Mouse (Mus musculus): Measurements from ENCODE around the gene Lbx2.

Lbx2 gene

GRCm38 (mm10) chr6:83070311-83071219, 15.6 kb upstream of the Lbx2 start:
- DNase-seq (ENCODE audit: low spot score in 2 of 2): peak in 1 of 2 experiments; percentile 36

DNA sequence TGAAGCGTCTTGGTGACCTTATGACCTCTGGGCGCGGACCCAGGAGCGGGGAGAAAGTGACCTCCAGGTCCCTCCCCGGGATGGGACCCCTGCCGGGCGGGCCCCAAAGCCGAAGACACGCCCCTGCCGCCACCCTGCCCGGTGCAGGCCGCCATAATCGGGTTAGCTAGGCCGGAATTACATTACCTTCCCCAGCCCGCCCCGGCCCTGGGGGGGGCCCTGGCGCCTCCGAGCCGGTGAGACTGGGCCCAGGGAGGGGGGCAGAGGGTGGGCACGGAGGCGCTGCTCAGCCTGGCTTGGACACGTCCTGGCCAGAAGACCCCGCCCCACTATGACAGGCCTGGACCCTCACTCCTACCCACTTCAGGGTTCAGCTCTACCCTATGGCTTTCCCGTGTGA, 14.9 kb upstream of the Lbx2 start:
- DNase-seq (ENCODE audit: low spot score in 2 of 2): no peak

GRCm38 (mm10) chr6:83074979-83075378, 11.2 kb upstream of the Lbx2 start:
- no peak for DNase-seq (ENCODE audit: low spot score in 2 of 2)

DNA sequence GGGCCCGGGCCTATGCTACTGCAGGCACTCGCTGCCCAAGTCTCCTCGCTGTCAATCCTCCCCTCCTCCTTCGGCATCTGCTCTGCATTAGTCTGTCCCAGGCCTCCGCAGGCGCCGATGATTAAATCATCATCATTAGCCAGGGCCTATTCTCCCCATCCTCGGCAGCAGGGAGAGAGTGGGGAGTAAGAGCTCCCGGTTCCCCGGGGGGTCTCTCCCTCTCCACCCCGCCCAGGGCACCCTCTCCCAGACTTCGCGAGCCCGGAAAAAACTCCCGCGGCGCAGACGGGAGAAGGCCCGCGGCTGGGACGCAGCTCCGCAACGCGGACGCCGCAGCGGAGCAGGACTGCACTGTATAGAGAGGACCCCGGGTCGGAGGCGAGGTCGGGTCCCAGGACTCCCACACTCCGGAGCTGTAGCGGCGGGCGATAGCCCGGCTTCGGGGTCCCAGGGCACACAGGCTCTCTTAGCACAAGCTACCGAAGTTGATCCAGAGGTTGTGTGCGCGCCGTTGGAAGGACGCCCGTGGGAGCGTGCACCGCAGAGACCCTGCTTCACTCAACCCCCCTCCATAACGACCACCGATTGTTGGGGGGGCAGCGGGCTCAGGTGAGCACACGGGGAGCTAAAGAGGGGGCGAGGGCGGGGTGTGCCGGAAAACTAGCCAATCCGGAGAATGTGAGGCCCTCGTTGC, 8.4 kb upstream of the Lbx2 start, which contains the start of gene Pcgf1:
Pcgf1 (plus strand) TSS at position 240 of the 694 bp plus-strand sequence.
- DNase-seq (ENCODE audit: low spot score in 2 of 2): peak; percentile 46 to 59

GRCm38 (mm10) chr6:83078324-83078858, 7.8 kb upstream of the Lbx2 start:
- peak; percentile 100 for DNase-seq (ENCODE audit: low spot score in 2 of 2)

- DNase-seq (ENCODE audit: low spot score in 2 of 2): no peak
These were observed 6.0 kb upstream of the Lbx2 start for GRCm38 (mm10) chr6:83080210-83080609.

- DNase-seq (ENCODE audit: low spot score in 2 of 2): no peak
These were observed 2.7 kb upstream of the Lbx2 start for GRCm38 (mm10) chr6:83083497-83083896.

DNA sequence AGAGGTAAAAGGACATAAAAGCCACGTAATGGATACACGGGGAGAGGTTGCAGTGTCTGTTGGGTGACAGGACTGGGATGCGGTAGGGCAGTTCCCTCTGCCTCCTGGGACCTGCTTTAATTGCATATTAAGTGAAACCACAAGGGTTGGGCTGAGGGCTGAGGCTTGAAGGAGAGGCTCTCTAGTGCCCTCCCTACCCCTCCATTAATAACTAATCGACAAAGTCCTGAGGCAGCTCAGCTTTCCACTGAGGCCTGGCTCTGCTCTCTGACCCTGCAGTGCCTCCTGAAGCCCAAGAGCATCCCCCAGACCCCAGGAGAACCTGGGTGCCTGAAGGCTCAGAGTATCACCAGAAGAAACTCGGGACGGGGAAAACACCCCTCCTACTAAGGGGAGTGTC, 1.7 kb upstream of the Lbx2 start:
- no peak for DNase-seq (ENCODE audit: low spot score in 2 of 2)

DNA sequence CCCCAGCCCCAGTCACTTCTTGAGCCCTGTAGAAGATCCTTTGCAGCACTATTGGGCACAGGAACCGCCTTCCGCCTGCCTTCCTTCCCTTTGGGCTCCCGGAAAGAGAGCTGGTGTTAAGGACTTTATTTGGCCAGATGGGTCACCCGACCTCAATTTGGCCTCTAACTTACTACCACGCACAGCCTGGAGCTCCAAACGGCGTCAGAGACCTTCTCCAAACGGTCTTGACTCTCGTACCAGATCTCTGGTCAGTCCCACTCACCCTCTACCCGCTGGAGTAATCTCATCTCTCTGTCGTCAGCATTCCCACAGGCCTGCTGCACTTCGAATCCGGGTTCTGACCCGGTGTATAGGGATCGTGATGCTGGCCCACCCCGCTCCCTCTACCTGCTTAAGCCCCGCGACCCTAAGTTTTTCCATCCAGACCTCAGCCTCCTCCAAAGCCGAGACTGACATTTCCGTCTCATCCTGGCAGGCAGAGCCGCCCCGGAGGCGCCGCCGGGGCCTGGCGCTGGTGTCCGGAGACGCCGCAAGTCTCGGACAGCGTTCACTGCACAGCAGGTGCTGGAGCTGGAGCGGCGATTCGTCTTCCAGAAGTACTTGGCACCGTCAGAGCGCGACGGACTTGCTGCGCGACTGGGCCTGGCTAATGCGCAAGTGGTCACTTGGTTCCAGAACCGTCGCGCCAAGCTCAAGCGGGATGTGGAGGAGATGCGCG, 1.2 kb downstream of the Lbx2 start:
- DNase-seq (ENCODE audit: low spot score in 2 of 2): no peak

DNA sequence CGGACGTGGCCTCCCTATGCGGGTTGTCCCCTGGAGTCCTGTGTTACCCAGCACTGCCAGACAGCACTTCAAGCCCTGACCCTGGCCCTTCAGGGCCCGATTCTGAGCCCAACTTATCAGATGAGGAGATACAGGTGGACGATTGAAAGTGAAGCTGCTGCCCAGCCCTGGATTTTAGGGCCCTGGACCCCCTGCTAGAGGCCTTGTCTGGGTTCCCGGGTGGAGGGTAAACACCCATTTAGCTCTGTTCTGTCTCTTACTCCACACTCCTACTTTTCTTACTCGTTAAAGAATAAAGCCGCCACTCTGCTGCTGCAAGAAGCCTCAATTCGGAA, 1.7 kb downstream of the Lbx2 start:
- no peak for DNase-seq (ENCODE audit: low spot score in 2 of 2)

DNA sequence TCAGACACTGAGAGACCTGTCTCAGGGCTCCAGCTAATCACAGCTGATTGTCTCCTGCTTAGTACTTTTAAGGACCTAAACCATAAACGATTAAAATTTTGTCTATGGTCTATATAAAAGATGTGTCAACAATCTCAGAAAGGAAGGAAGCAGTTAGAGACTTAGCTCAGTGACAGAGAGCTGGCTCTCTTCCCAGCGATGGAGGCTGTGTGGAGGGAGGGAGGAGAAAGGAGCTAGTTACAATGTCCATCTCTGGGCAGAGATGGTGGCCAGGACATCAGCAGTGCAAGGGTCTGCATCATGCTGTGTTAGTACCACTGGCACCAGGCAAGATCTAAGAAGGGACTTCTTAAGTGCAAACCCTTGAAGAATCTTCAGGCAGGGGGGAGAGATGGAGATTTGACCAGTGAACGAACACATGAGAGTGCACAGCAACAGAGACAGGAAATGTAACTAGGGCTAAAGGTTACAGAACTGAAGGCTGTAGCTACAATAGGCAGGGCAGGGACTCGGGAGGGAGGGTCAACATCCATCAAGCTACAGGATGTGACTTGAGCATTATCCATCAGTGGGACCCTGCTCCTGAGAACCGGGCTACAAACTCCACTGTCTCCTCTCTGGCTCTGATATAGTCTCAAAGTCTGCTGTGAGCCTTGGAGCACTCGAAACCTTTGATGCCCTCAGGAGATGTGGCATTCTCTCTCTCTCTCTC, 6.4 kb downstream of the Lbx2 start:
- no peak for DNase-seq (ENCODE audit: low spot score in 2 of 2)

GRCm38 (mm10) chr6:83095968-83096367, 9.8 kb downstream of the Lbx2 start:
- DNase-seq (ENCODE audit: low spot score in 2 of 2): no peak

DNA sequence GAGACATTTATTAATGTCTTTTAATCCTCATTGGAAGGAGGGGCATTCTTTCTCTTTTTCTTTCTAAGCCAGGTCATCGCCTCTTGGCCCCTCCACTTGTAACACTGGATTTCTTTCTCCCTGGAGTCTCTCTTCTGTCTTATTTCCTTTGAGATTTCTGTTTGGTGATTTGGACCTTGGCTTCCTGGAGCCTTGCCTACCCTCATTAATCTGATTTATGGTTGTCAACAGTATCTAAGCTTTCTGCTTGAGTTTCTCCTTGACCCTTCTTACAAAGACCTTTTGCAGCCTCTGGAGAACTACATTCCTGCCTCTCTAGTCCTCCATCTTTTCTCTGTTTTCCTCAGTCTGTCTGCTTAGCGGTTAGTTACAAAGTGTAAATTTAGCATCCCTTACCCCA, 12.2 kb downstream of the Lbx2 start:
- no peak for DNase-seq (ENCODE audit: low spot score in 2 of 2)

- peak; percentile 87 to 92 for DNase-seq (ENCODE audit: low spot score in 2 of 2)
These were observed 15.1 kb downstream of the Lbx2 start, which contains the start of the genes Ccdc142 and Gm42688 for GRCm38 (mm10) chr6:83101316-83101687. Ccdc142 (plus strand) TSS chr6:83101601. Gm42688 (plus strand) TSS chr6:83101617.

- peak in 1 of 2 experiments; percentile 57 for DNase-seq (ENCODE audit: low spot score in 2 of 2)
These were observed 15.8 kb downstream of the Lbx2 start for GRCm38 (mm10) chr6:83101688-83102556.

DNA sequence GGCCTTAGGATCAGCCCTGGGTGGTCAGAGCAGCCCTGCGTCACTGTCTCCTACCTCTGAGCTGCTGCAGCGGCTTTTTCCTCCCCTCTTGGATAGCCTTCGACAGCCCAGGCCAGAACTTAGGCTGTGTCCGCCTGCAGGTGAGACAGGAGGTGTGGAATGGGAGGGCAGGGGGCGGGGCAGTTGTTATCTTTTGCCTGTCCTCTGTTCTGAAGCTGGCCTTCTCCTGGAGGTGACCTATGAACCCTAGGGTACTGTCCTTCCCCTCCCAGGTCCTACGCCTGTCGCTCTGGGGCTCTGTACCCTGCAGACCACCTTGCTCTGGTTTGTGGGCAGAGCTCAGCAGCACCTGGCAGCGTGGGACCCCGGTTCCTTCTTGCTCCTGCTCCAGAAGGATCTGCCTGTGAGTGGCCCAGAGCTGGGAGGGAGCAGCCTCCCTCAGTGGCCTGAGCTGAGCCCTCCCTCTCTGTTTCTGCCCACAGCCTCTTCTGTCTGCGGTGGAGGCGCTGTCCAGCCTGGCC, 17.0 kb downstream of the Lbx2 start:
- no peak for DNase-seq (ENCODE audit: low spot score in 2 of 2)

DNA sequence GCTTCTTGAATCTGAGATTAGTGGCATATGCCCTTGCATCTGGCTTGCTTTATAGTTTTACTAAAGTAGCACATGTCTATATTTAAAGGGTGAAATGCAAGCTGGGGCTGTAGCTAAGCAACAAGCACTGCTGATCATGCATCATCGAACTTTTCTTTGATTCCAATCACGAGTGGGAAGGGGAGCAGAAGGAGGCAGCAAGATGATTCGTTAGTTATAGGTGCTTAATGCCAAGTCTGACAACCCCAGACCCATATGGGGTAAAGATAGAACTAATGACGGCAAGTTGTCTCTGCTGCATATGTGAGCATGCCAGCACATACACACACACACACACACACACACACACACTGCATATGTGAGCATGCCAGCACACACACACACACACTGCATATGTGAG, 18.0 kb downstream of the Lbx2 start:
- no peak for DNase-seq (ENCODE audit: low spot score in 2 of 2)

GRCm38 (mm10) chr6:83107566-83108400, 21.6 kb downstream of the Lbx2 start:
- peak in 1 of 2 experiments; percentile 73 for DNase-seq (ENCODE audit: low spot score in 2 of 2)
